Mouse (Mus musculus) heart, adult 2 months (tissue): ENCODE measurements around the gene Acp4.
"Not testable (repeated sequence)": the region's sequence is repeated elsewhere in the genome, so short reads cannot be mapped to it uniquely, and the experiment has no call there.

ENCODE experiments used
- CTCF ChIP-seq: fragments of 200-600 bp; IDR thresholded peaks from 2 replicates; pipeline ENCODE4 v1.8.1; 2022; ENCODE audit warnings: antibody characterized with exemption, mild to moderate bottlenecking, moderate library complexity
- EP300 ChIP-seq: fragments of 200-500 bp; IDR thresholded peaks from 2 replicates; pipeline ENCODE4 v1.6.1; 2011; ENCODE audit warnings: low read depth, low read length, control low read depth; ENCODE audit not compliant: insufficient read depth

DNA sequence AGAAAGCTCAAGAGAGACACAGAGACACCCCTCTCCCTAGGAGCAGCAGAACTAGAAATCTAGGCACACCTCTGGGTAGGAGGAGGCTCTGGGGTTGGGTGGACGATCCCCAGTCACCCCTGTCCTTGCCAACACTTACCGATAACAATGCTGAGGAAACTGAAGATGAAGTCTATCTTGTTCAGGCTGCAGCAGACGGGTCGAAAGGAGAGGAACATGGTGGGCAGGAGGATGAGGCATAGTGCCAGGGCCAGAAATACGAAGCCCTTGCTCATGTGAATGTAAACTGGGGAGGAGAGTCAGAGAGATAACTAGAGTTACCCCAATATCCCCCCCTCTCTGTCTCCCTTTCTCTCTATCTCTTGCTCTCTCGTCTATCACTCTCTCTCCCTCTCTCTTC is 34.8 kb downstream of the Acp4 start:
- TF ChIP-seq CTCF, EP300: not testable (repeated sequence)
